Mouse (Mus musculus): ENCODE results near the gene Mdh1b.

Mdh1b gene

GRCm38 (mm10) chr1:63658016-63658415, 72.1 kb downstream of the Mdh1b start:
- DNase-seq, result peak; percentile 47 to 71

Measured in kidney, postnatal 25 days (tissue).